Mouse (Mus musculus): Measurements from ENCODE around the gene Gm26657.

Gene Gm26657

DNA sequence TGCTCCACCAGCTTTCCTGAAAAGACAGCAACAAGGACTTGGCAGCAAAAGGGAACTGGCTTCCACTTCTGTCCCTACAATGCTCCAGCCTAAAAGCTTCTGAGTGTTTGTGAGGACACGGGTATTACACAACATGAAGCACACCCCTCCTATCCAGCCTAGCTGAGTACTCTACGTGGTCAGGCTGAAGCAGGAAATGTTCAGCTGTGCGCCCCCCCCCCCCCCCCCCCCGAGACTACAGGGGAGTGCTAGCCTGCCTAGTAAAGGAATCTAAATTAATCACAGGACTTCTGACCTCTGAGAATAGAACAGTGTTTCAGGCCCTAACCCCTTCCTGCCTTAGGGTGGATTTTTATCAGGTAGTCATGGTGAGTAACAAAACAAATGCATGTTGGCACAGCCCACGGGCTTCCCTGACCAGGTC is 28.0 kb downstream of the Gm26657 start:
- no peak for DNase-seq

- DNase-seq: no peak
These were observed 29.0 kb downstream of the Gm26657 start for GRCm38 (mm10) chr4:56768913-56769312.

GRCm38 (mm10) chr4:56771065-56771464 is 31.2 kb downstream of the Gm26657 start:
- no peak for DNase-seq

Measured in thymus, postnatal 4 days (tissue).